Mouse (Mus musculus) G1E (cell line): ENCODE data around the gene Klra17. TPM values are rescaled to one million over a fixed set of nuclear protein-coding genes. Genes with fewer than 3 reads are reported as not detected.

Experiments used
- polyA plus RNA-seq: library from polyadenylated mRNA; stranded (reverse); fragments of >175 nt; gene quantifications from 2 replicates; pipeline ENCODE4 v1.2.3, GENCODE M21; 2012
- total RNA-seq, 2 experiments: library from RNA; stranded (forward) in 1 of 2; stranded (reverse) in 1 of 2; fragments of 200-1000 nt in 1 of 2; fragments of >200 nt in 1 of 2; fragmentation: Nextera tagmentation in 1 of 2; gene quantifications; 2 replicates each; pipeline ENCODE4 v1.2.3; 2014 to 2017

The Klra17 gene
- total and polyA plus RNA-seq, 3 experiments, result not detected

Other genes starting within 250 kb of the Klra17 start
- not detected in 2 replicates for gene Klrc3, start 233.3 kb downstream of the Klra17 start, total RNA-seq (2014; fragmentation: Nextera tagmentation)
- gene Klrc3, start 233.3 kb downstream of the Klra17 start, total RNA-seq (2017), result 0.27 TPM in 1 of 2 replicates, not detected in the other
- gene Klrc3, start 233.3 kb downstream of the Klra17 start, polyA plus RNA-seq, result not detected in 2 replicates
- gene Klrc2, start 216.0 kb downstream of the Klra17 start, total RNA-seq (2014; fragmentation: Nextera tagmentation), result not detected in 2 replicates
- 0.11 and 0.29 TPM in 2 replicates for gene Klrc2, start 216.0 kb downstream of the Klra17 start, total RNA-seq (2017)
- not detected in 2 replicates for gene Klrc2, start 216.0 kb downstream of the Klra17 start, polyA plus RNA-seq
- not detected in 2 replicates for gene Klrc1, start 197.7 kb downstream of the Klra17 start, total RNA-seq (2014; fragmentation: Nextera tagmentation)
- gene Klrc1, start 197.7 kb downstream of the Klra17 start, total RNA-seq (2017), result not detected in 2 replicates
- gene Klrc1, start 197.7 kb downstream of the Klra17 start, polyA plus RNA-seq, result not detected in 2 replicates
- not detected in 2 replicates for gene Klri1, start 159.5 kb downstream of the Klra17 start, total RNA-seq (2014; fragmentation: Nextera tagmentation)
- gene Klri1, start 159.5 kb downstream of the Klra17 start, total RNA-seq (2017), result not detected in 2 replicates
- gene Klri1, start 159.5 kb downstream of the Klra17 start, polyA plus RNA-seq, result not detected in 2 replicates
- not detected in 2 replicates for gene Klri2, start 136.2 kb downstream of the Klra17 start, total RNA-seq (2014; fragmentation: Nextera tagmentation)
- gene Klri2, start 136.2 kb downstream of the Klra17 start, total RNA-seq (2017), result 0.06 and 0.16 TPM in 2 replicates
- not detected in 2 replicates for gene Klri2, start 136.2 kb downstream of the Klra17 start, polyA plus RNA-seq
- not detected in 2 replicates for gene Gm156, start 92.4 kb downstream of the Klra17 start, total RNA-seq (2014; fragmentation: Nextera tagmentation)
- 0.29 TPM in 1 of 2 replicates, not detected in the other for gene Gm156, start 92.4 kb downstream of the Klra17 start, total RNA-seq (2017)
- not detected in 2 replicates for gene Gm156, start 92.4 kb downstream of the Klra17 start, polyA plus RNA-seq
- gene Gm17631, start 14.0 kb downstream of the Klra17 start, total RNA-seq (2014; fragmentation: Nextera tagmentation), result not detected in 2 replicates
- gene Gm17631, start 14.0 kb downstream of the Klra17 start, total RNA-seq (2017), result not detected in 2 replicates
- not detected in 2 replicates for gene Gm17631, start 14.0 kb downstream of the Klra17 start, polyA plus RNA-seq
- gene Klra5, start 41.0 kb upstream of the Klra17 start, total RNA-seq (2014; fragmentation: Nextera tagmentation), result not detected in 2 replicates
- gene Klra5, start 41.0 kb upstream of the Klra17 start, total RNA-seq (2017), result not detected in 2 replicates
- not detected in 2 replicates for gene Klra5, start 41.0 kb upstream of the Klra17 start, polyA plus RNA-seq
- gene Klra6, start 150.3 kb upstream of the Klra17 start, total RNA-seq (2014; fragmentation: Nextera tagmentation), result not detected in 2 replicates
- gene Klra6, start 150.3 kb upstream of the Klra17 start, total RNA-seq (2017), result not detected in 2 replicates
- gene Klra6, start 150.3 kb upstream of the Klra17 start, polyA plus RNA-seq, result not detected in 2 replicates
- not detected in 2 replicates for gene Klra4, start 190.6 kb upstream of the Klra17 start, total RNA-seq (2014; fragmentation: Nextera tagmentation)
- gene Klra4, start 190.6 kb upstream of the Klra17 start, total RNA-seq (2017), result 0.22 TPM in 1 of 2 replicates, not detected in the other
- gene Klra4, start 190.6 kb upstream of the Klra17 start, polyA plus RNA-seq, result not detected in 2 replicates